ENCODE assay signal across 18 mouse cellular contexts in genomic region chr4:8968741-8969140, GRCm38 (mm10).
DNase-seq lines count a peak whose midpoint lies in the region; ATAC-seq and TF ChIP-seq lines count a peak whose summit lies in the region.
"Had no signal": no experiment of that assay in that cellular context is flagged by ENCODE, and none has a peak within 500 bp of the region (broad histone marks: within the 10 kb centered on the region; RNA-seq: fewer than 3 reads in every experiment).

No protein-coding gene starts in this region.

- no peaks in the 10 kb centered on the region for H3K4me1 ChIP-seq in hindbrain, embryonic 13.5 days (replicated peaks)
- H3K4me1 ChIP-seq in intestine, postnatal 0 days (replicated peaks; ENCODE audit: control insufficient read depth, insufficient read depth, low read length) = no peaks in the 10 kb centered on the region
- H3K4me1 ChIP-seq: forebrain, embryonic 15.5 days; hindbrain, embryonic 15.5 days had no signal

- H3K27me3 ChIP-seq in hindbrain, embryonic 13.5 days = no peaks in the 10 kb centered on the region
- no peaks in the 10 kb centered on the region for H3K27me3 ChIP-seq in intestine, postnatal 0 days (replicated peaks; ENCODE audit: control insufficient read depth, insufficient read depth, low read length)
- H3K27me3 ChIP-seq: forebrain, embryonic 15.5 days; heart, embryonic 13.5 days; hindbrain, embryonic 15.5 days had no signal

- no peak overlapping the region for H3K4me3 ChIP-seq in hindbrain, embryonic 13.5 days
- no peak overlapping the region for H3K4me3 ChIP-seq in intestine, postnatal 0 days (ENCODE audit: low read depth, low read length)
- H3K4me3 ChIP-seq: forebrain, embryonic 15.5 days; heart, embryonic 13.5 days; hindbrain, embryonic 15.5 days had no signal

- H3K9ac ChIP-seq in hindbrain, embryonic 13.5 days = no peak overlapping the region
- H3K9ac ChIP-seq in intestine, postnatal 0 days (ENCODE audit: low read depth, low read length) = no peak overlapping the region
- H3K9ac ChIP-seq: forebrain, embryonic 15.5 days; heart, embryonic 13.5 days; hindbrain, embryonic 15.5 days; liver, postnatal 0 days had no signal

- H3K9me3 ChIP-seq in hindbrain, embryonic 13.5 days = no peaks in the 10 kb centered on the region; the same call in 1 of the 2 replicates
- H3K9me3 ChIP-seq in intestine, postnatal 0 days (ENCODE audit: control insufficient read depth) = no peaks in the 10 kb centered on the region
- H3K9me3 ChIP-seq: G1E; heart, embryonic 13.5 days; hindbrain, embryonic 15.5 days had no signal

- ATAC-seq in hindbrain, embryonic 13.5 days (ENCODE audit: low FRiP score) = no peak
- no peak for ATAC-seq in intestine, postnatal 0 days
- ATAC-seq: forebrain, embryonic 15.5 days; liver, postnatal 0 days had no signal

- TF ChIP-seq CTCF in intestine, postnatal 0 days (IDR thresholded peaks at IDR 0.05; ENCODE audit: low read depth) = no peak

- H3K36me3 ChIP-seq in hindbrain, embryonic 13.5 days = no peaks in the 10 kb centered on the region
- no peaks in the 10 kb centered on the region for H3K36me3 ChIP-seq in intestine, postnatal 0 days (ENCODE audit: control insufficient read depth, insufficient read depth)
- H3K36me3 ChIP-seq: forebrain, embryonic 15.5 days; G1E; heart, embryonic 13.5 days; hindbrain, embryonic 15.5 days had no signal

- WGBS in hindbrain, embryonic 13.5 days = 26% methylated on average over 3 of the region's 3 CpGs
- 38% methylated on average over 3 of the region's 3 CpGs for WGBS in intestine, postnatal 0 days

- H3K27ac ChIP-seq in hindbrain, embryonic 13.5 days = no peak overlapping the region
- no peak overlapping the region for H3K27ac ChIP-seq in intestine, postnatal 0 days (ENCODE audit: low read depth, low read length)
- H3K27ac ChIP-seq: forebrain, embryonic 15.5 days; heart, embryonic 13.5 days; hindbrain, embryonic 15.5 days had no signal

- peak; percentile 66 for DNase-seq in heart, adult 11 months
- no peak for DNase-seq in heart, postnatal 36 days
- DNase-seq in ovary, postnatal 14 days (ENCODE audit: low spot score) = peak; percentile 58
- no peak for DNase-seq in ovary, postnatal 10 days (ENCODE audit: low spot score)
- DNase-seq in embryo, embryonic 10.5 days (ENCODE audit: low spot score) = peak; percentile 73
- peak; percentile 38 for DNase-seq in yolk sac, embryonic 10.5 days (ENCODE audit: low spot score)
- DNase-seq: B cell, adult 2 months; cerebellum, postnatal 36 days; gastrocnemius, postnatal 25 days; liver, postnatal 0 days; thymus, adult 18-20 months had no signal

- intact Hi-C loops in heart, postnatal 36 days (cut with DNase I) = no loop called here

- H3K4me2 ChIP-seq in hindbrain, embryonic 13.5 days = no peak overlapping the region
- H3K4me2 ChIP-seq in intestine, postnatal 0 days (replicated peaks; ENCODE audit: low read depth) = no peak overlapping the region
- H3K4me2 ChIP-seq: forebrain, embryonic 15.5 days; heart, embryonic 13.5 days; hindbrain, embryonic 15.5 days; midbrain, embryonic 11.5 days had no signal

Comparison
In these comparisons a context has a peak if more than half of its experiments do, and no peak if none do; other contexts are left out.
1. DNase-seq: peak in heart, adult 11 months (single experiment), ovary, postnatal 14 days (single experiment), embryo, embryonic 10.5 days (single experiment) and yolk sac, embryonic 10.5 days (single experiment); none in heart, postnatal 36 days (0 of 2) and ovary, postnatal 10 days (single experiment).